Mouse (Mus musculus) thymus, adult 2 months (tissue): ENCODE results near the gene Bgn. TPM values are rescaled to one million over a fixed set of nuclear protein-coding genes. Genes with fewer than 3 reads are reported as not detected.

Experiments used
- DNase-seq: peaks from one replicate; pipeline ENCODE4 v3.0.0; 2021
- H3K27ac ChIP-seq: fragments of 200-500 bp; 2 replicates; pipeline ENCODE4 v1.5.1; 2012; ENCODE audit warnings: low read length, control low read depth; ENCODE audit not compliant: control insufficient read depth, insufficient read depth
- H3K27me3 ChIP-seq: fragments of 200-500 bp; 2 replicates; pipeline ENCODE4 v1.6.1; 2012; ENCODE audit warnings: mild to moderate bottlenecking, low read length, moderate library complexity, mixed read lengths; ENCODE audit not compliant: control insufficient read depth, insufficient read depth
- H3K36me3 ChIP-seq: fragments of 200-500 bp; 2 replicates; pipeline ENCODE4 v1.6.1; 2012; ENCODE audit warnings: mild to moderate bottlenecking, low read length, moderate library complexity; ENCODE audit not compliant: control insufficient read depth, insufficient read depth
- H3K4me1 ChIP-seq: fragments of 200-500 bp; replicated peaks from 2 replicates; pipeline ENCODE4 v1.6.1; 2012; ENCODE audit warnings: low read length; ENCODE audit not compliant: control insufficient read depth, insufficient read depth
- H3K4me3 ChIP-seq: fragments of 200-500 bp; 2 replicates; pipeline ENCODE4 v1.5.1; 2012; ENCODE audit warnings: mild to moderate bottlenecking, low read length, control low read depth, moderate library complexity; ENCODE audit not compliant: control insufficient read depth, insufficient read depth
- CTCF ChIP-seq: fragments of 200-500 bp; IDR thresholded peaks from 2 replicates; pipeline ENCODE4 v1.5.1; 2012; ENCODE audit warnings: mild to moderate bottlenecking, control low read depth, low read length, moderate library complexity, borderline replicate concordance; ENCODE audit not compliant: control insufficient read depth, poor library complexity, insufficient read depth; ENCODE audit errors: extremely low read depth
- POLR2A ChIP-seq: fragments of 200-500 bp; IDR thresholded peaks from 2 replicates; pipeline ENCODE4 v1.6.1; 2012; ENCODE audit warnings: mild to moderate bottlenecking, low read length, control low read depth, moderate library complexity; ENCODE audit not compliant: control insufficient read depth, poor library complexity, insufficient read depth; ENCODE audit errors: extremely low read depth
- WGBS: fragments of 180-500 bp; shearing (Covaris S2); methylation state at CpG from one replicate; pipeline ENCODE4 v1.1.7; 2018; 5-methylcytosine and 5-hydroxymethylcytosine counted together
- polyA plus RNA-seq: library from polyadenylated mRNA; depleted of rRNA; stranded (reverse); fragments of >200 nt; gene quantifications from 2 replicates; pipeline ENCODE4 v1.2.3, GENCODE M21; 2012

Gene Bgn
- polyA plus RNA-seq, 1 experiment: 91.6 TPM

DNA sequence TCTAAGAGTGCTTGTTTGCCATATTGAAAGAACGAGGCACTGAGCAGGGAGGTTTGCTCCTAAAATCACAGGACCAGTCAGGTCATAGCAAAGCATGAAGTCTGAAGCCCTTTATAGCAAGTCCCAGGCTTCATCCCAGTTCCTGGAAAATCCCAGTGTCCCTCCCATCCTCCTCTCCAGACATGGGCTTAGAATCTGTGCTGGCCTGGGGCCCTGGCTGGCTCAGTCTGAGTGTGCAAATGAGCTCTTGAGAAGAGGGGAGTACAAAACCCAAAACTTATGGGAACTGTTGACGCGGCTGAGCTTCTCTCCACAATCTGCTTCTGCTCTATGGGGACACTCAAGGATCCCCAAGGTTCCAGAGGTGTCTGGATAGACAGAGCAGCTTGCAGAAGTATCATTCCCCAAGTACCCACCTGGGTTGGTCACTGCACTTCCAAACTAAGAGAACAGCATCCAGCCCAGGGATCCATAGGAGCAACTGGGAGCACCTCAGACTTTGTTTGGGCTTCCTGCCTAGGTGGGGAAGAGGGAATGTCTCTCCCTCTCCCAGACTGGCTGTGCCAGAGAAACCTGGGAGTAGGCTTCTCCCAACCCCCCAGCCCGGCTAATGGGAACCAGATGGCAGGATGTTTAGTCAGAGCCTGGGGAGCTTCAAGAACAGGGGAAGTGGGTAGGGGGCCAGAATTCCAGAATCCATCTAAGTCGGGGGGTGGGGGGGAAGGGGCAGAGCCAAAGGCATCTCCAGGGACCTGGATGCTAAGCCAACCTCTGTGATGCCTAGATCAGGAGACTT is 15.8 kb upstream of the Bgn start:
- Histone ChIP-seq H3K36me3 (no peaks in the 10 kb centered on the region), H3K4me1 (no peaks in the 10 kb centered on the region), H3K4me3 (no peak overlapping the region), H3K27me3 (no peaks in the 10 kb centered on the region), H3K27ac (no peak overlapping the region)
- 85% methylated on average over 5 of the region's 5 CpGs for WGBS
- TF ChIP-seq POLR2A (no peak), CTCF (no peak)
- no peak for DNase-seq

- Histone ChIP-seq H3K27ac (no peak overlapping the region), H3K36me3 (no peaks in the 10 kb centered on the region), H3K4me1 (no peaks in the 10 kb centered on the region), H3K27me3 (no peaks in the 10 kb centered on the region), H3K4me3 (no peak overlapping the region)
- WGBS: 91% methylated on average over 3 of the region's 3 CpGs
- DNase-seq: no peak
- TF ChIP-seq POLR2A: no peak
- no peak for TF ChIP-seq CTCF
Observed at GRCm38 (mm10) chrX:73468330-73468729, 15.1 kb upstream of the Bgn start.

DNA sequence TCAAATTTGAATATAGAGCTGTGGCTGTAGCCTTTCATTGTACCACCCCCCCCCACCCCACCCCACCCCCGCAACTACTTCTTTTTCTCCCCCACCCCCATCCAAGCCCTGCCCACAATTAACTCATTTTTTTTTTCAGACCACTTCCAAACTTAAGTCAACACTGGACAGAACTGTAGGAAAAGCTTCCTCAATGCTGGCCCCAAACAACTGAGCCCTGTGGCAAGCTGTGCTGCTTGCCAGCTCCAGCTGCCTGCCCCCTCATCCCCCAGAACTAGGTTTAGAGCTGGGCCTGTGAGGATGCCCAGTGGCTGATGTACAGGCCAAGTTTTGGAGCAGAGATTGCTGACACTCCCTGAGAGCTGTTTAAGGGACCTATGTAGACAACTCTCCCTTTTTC is 14.7 kb upstream of the Bgn start:
- Histone ChIP-seq H3K36me3 (no peaks in the 10 kb centered on the region), H3K4me1 (no peaks in the 10 kb centered on the region), H3K27me3 (no peaks in the 10 kb centered on the region), H3K4me3 (no peak overlapping the region), H3K27ac (no peak overlapping the region)
- DNase-seq: no peak
- no peak for TF ChIP-seq CTCF
- TF ChIP-seq POLR2A: no peak
- 71% methylated on average over 1 of the region's 1 CpGs for WGBS

- WGBS: 87% methylated on average over 3 of the region's 3 CpGs
- Histone ChIP-seq H3K4me1 (no peaks in the 10 kb centered on the region), H3K27ac (no peak overlapping the region), H3K27me3 (no peaks in the 10 kb centered on the region), H3K36me3 (no peaks in the 10 kb centered on the region), H3K4me3 (no peak overlapping the region)
- TF ChIP-seq POLR2A: no peak
- TF ChIP-seq CTCF: no peak
- no peak for DNase-seq
Observed at GRCm38 (mm10) chrX:73471764-73472163, 11.6 kb upstream of the Bgn start.

DNA sequence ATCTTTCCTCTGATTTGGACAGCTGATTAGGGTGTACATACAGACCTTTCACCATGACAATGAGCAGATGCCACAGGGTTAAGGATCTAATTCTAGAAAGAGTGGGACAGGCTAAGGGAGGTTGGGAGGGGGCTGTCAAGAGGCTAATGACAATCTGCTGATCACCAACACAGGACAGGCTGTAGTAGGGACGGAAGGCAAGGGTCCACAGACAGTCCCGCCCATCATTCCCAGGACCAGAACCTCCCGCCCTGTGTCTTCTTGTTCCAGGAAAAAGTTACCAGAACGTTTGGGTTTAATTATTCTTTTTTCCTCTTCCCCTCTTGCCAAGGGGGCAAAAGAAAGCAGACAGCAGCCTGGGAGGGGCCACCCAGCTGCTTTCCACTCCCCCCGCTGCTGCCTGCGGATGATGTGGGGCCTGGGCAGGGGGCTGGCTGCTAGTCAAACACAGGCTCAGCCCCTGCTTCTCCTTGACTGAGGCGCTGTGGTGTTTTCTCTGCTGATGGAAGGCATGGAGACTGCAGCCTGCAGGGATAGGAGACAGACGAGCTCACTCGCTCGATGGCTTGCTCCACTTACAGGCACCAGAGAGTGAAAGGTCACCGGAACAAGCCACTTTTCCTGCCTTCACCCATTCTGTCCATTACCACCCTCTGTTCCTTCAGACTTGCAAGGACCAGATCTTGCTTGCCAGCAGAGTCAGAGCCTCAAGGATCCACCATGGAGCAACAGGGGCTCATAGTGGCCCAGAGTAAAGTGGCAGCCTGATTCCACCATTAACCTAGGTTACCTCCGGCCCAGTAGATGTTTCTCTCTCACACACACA is 8.8 kb upstream of the Bgn start:
- TF ChIP-seq POLR2A (no peak), CTCF (no peak)
- 79% methylated on average over 12 of the region's 12 CpGs for WGBS
- Histone ChIP-seq H3K4me3 (no peak overlapping the region), H3K4me1 (no peaks in the 10 kb centered on the region), H3K27ac (no peak overlapping the region), H3K27me3 (no peaks in the 10 kb centered on the region), H3K36me3 (no peaks in the 10 kb centered on the region)
- no peak for DNase-seq

DNA sequence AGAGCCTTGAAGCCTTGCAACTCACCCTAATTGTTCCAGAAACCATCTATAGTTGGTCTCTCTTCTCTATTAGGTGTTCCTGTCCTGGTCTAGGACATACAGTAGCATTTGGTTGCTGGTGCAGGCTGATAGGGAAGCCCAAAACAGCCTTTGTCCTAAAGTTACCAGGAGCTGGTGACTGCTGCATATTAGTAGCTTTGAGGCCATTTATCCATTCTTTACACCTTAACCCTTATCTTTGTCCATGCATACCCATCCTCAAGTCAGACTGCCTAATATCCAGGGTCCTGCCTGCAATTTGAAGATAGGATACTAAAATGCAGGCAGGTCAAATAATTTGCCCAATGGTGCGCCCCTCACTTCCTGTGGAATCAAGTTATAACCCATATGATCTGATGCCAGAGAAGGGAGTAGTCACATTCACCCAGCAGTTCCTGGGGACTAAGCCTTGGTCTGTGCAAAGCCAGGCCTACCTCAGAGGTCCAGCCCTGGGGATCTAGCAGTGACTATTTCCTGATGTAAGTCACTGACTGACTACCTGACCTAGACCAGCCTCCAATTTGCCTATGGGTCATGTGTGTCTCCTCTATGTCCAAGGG is 7.6 kb upstream of the Bgn start:
- Histone ChIP-seq H3K4me1 (no peaks in the 10 kb centered on the region), H3K27ac (no peak overlapping the region), H3K27me3 (no peaks in the 10 kb centered on the region), H3K36me3 (no peaks in the 10 kb centered on the region), H3K4me3 (no peak overlapping the region)
- no peak for DNase-seq
- TF ChIP-seq POLR2A: no peak
- WGBS: 100% methylated on average over 1 of the region's 1 CpGs
